In genomic region chr12:113119516-113120410, GRCm38 (mm10) we compare ENCODE assay signal across 8 mouse cellular contexts. TPM values are rescaled to one million over a fixed set of nuclear protein-coding genes. Genes with fewer than 3 reads are reported as not detected.
A peak's percentile ranks its signal among the peaks of the same experiment; 100 is the strongest.
DNase-seq lines count a peak whose midpoint lies in the region; ATAC-seq and TF ChIP-seq lines count a peak whose summit lies in the region.

No protein-coding gene starts in this region.

- no peak overlapping the region for H3K9ac ChIP-seq in ES-Bruce4 (ENCODE audit: low read depth, poor library complexity, severe bottlenecking)
- H3K9ac ChIP-seq in heart, embryonic 13.5 days: peak overlapping the region; percentile 41
- no peak overlapping the region for H3K9ac ChIP-seq in kidney, embryonic 16.5 days (replicated peaks; ENCODE audit: low read length)
- H3K9ac ChIP-seq in liver, embryonic 13.5 days: no peak overlapping the region

- no peak overlapping the region for H3K4me2 ChIP-seq in heart, embryonic 13.5 days
- no peak overlapping the region for H3K4me2 ChIP-seq in kidney, embryonic 16.5 days (replicated peaks; ENCODE audit: low read depth, low read length)
- H3K4me2 ChIP-seq in liver, embryonic 13.5 days: no peak overlapping the region

- DNase-seq in liver, embryonic 13.5 days: peak; percentile 65
- peak; percentile 80 for DNase-seq in neural tube, embryonic 10.5 days (ENCODE audit: extremely low spot score, low spot score)
- DNase-seq in thymus, postnatal 0 days (ENCODE audit: low spot score): peak; percentile 72

- 79% methylated on average over 20 of the region's 20 CpGs for WGBS in heart, embryonic 13.5 days
- 86% methylated on average over 19 of the region's 20 CpGs for WGBS in kidney, embryonic 16.5 days
- 86% methylated on average over 20 of the region's 20 CpGs for WGBS in liver, embryonic 13.5 days (ENCODE audit: insufficient replicate concordance)

- no peak for TF ChIP-seq POLR2A in ES-Bruce4 (IDR thresholded peaks at IDR 0.05; ENCODE audit: insufficient read depth, low read length)
- no peak for TF ChIP-seq POLR2A in bone marrow macrophage, adult 2 months (IDR thresholded peaks at IDR 0.05; ENCODE audit: borderline replicate concordance, low read depth, low read length)
- no peak for TF ChIP-seq POLR2A in embryonic fibroblast, embryonic 13.5 days (IDR thresholded peaks at IDR 0.05; ENCODE audit: low read depth, low read length)

- no peak overlapping the region for H3K27ac ChIP-seq in ES-Bruce4 (ENCODE audit: insufficient read depth, low read length)
- no peak overlapping the region for H3K27ac ChIP-seq in bone marrow macrophage, adult 2 months (ENCODE audit: insufficient read depth, low read depth, low read length)
- no peak overlapping the region for H3K27ac ChIP-seq in embryonic fibroblast, embryonic 13.5 days (ENCODE audit: insufficient read depth, low read length)
- H3K27ac ChIP-seq in heart, embryonic 13.5 days (replicated peaks): 0 out of 2 replicates have a peak overlapping the region, but pooled peaks have one; percentile 9
- H3K27ac ChIP-seq in kidney, embryonic 16.5 days (ENCODE audit: low read length): no peak overlapping the region
- H3K27ac ChIP-seq in liver, embryonic 13.5 days: no peak overlapping the region

- no peaks in the 10 kb centered on the region for H3K9me3 ChIP-seq in ES-Bruce4 (replicated peaks; ENCODE audit: control insufficient read depth, insufficient read depth, low read length, poor library complexity, severe bottlenecking)
- no peaks in the 10 kb centered on the region for H3K9me3 ChIP-seq in heart, embryonic 13.5 days
- no peaks in the 10 kb centered on the region for H3K9me3 ChIP-seq in kidney, embryonic 16.5 days (ENCODE audit: low read length)
- no peaks in the 10 kb centered on the region for H3K9me3 ChIP-seq in liver, embryonic 13.5 days (replicated peaks)

- no peak overlapping the region for H3K4me3 ChIP-seq in ES-Bruce4 (ENCODE audit: low read depth, low read length)
- H3K4me3 ChIP-seq in bone marrow macrophage, adult 2 months (ENCODE audit: insufficient read depth, low read length): no peak overlapping the region
- no peak overlapping the region for H3K4me3 ChIP-seq in embryonic fibroblast, embryonic 13.5 days (ENCODE audit: insufficient read depth, low read length)
- no peak overlapping the region for H3K4me3 ChIP-seq in heart, embryonic 13.5 days
- H3K4me3 ChIP-seq in kidney, embryonic 16.5 days (ENCODE audit: low read length): no peak overlapping the region
- no peak overlapping the region for H3K4me3 ChIP-seq in liver, embryonic 13.5 days (replicated peaks)

- TF ChIP-seq EP300 in ES-Bruce4 (IDR thresholded peaks at IDR 0.05; ENCODE audit: insufficient read depth, low read depth, low read length): no peak

- H3K36me3 ChIP-seq in ES-Bruce4 (ENCODE audit: control insufficient read depth, insufficient read depth, low read length, poor library complexity, severe bottlenecking): peaks cover 30% of the 10 kb centered on the region
- peaks cover 92% of the 10 kb centered on the region for H3K36me3 ChIP-seq in heart, embryonic 13.5 days
- peaks cover 79% of the 10 kb centered on the region for H3K36me3 ChIP-seq in kidney, embryonic 16.5 days (ENCODE audit: insufficient read depth, low read length)
- H3K36me3 ChIP-seq in liver, embryonic 13.5 days: peaks cover 88% of the 10 kb centered on the region

- TF ChIP-seq CTCF in ES-Bruce4 (IDR thresholded peaks at IDR 0.05; ENCODE audit: low read depth, low read length): peak; percentile 70
- TF ChIP-seq CTCF in bone marrow macrophage, adult 2 months (IDR thresholded peaks at IDR 0.05; ENCODE audit: low read depth, low read length): peak; percentile 64; the same call in 1 of the 2 replicates
- peak; percentile 66; the same call in 1 of the 2 replicates for TF ChIP-seq CTCF in embryonic fibroblast, embryonic 13.5 days (IDR thresholded peaks at IDR 0.05; ENCODE audit: borderline replicate concordance, insufficient read depth, low read length)

- ATAC-seq in heart, embryonic 13.5 days (ENCODE audit: extremely low read depth, insufficient number of reproducible peaks, low FRiP score, low TSS enrichment): no peak
- ATAC-seq in kidney, embryonic 16.5 days (ENCODE audit: low FRiP score, low TSS enrichment): peak; percentile 16; the same call in 1 of the 2 replicates
- peak; percentile 41 for ATAC-seq in liver, embryonic 13.5 days (ENCODE audit: low read depth)

- no peaks in the 10 kb centered on the region for H3K27me3 ChIP-seq in ES-Bruce4 (ENCODE audit: control insufficient read depth, insufficient read depth, low read length, poor library complexity, severe bottlenecking)
- no peaks in the 10 kb centered on the region for H3K27me3 ChIP-seq in heart, embryonic 13.5 days (replicated peaks)
- H3K27me3 ChIP-seq in kidney, embryonic 16.5 days (ENCODE audit: insufficient read depth, low read length): no peaks in the 10 kb centered on the region
- no peaks in the 10 kb centered on the region for H3K27me3 ChIP-seq in liver, embryonic 13.5 days

- H3K4me1 ChIP-seq in ES-Bruce4 (ENCODE audit: control insufficient read depth, insufficient read depth, low read length): peaks cover 2% of the 10 kb centered on the region
- H3K4me1 ChIP-seq in bone marrow macrophage, adult 2 months (ENCODE audit: control insufficient read depth, insufficient read depth, low read length): peaks cover 8% of the 10 kb centered on the region
- H3K4me1 ChIP-seq in embryonic fibroblast, embryonic 13.5 days (ENCODE audit: control insufficient read depth, insufficient read depth, low read length): no peaks in the 10 kb centered on the region
- peaks cover 20% of the 10 kb centered on the region for H3K4me1 ChIP-seq in heart, embryonic 13.5 days
- H3K4me1 ChIP-seq in kidney, embryonic 16.5 days (ENCODE audit: insufficient read depth, low read length): no peaks in the 10 kb centered on the region
- H3K4me1 ChIP-seq in liver, embryonic 13.5 days (replicated peaks): 0 out of 2 replicates have a peak, but pooled peaks cover 8% of the 10 kb centered on the region

RNA-seq across cellular contexts. Expression of gene Crip2, which starts 20.3 kb away (rescaled TPM):
- 87.1 and 96.6 TPM in 2 replicates for polyA plus RNA-seq in ES-Bruce4 (2011; ENCODE audit: insufficient read depth, insufficient read length, low read depth, missing spikeins)
- 1.1 and 2.3 TPM in 2 replicates for polyA plus RNA-seq in bone marrow macrophage, adult 2 months (2012; ENCODE audit: insufficient read depth, insufficient read length, missing spikeins)
- 52.9 and 129 TPM in 2 replicates for polyA plus RNA-seq in embryonic fibroblast, embryonic 13.5 days (2011; ENCODE audit: insufficient read length, low read depth, missing spikeins)
- 1,302 and 1,499 TPM in 2 replicates for polyA plus RNA-seq in heart, embryonic 13.5 days (2015; fragmentation: Nextera tagmentation; extraction: Ambion mirVana)
- 244 and 263 TPM in 2 replicates for polyA plus RNA-seq in kidney, embryonic 16.5 days (2015; fragmentation: Nextera tagmentation; extraction: Ambion mirVana)
- polyA plus RNA-seq in liver, embryonic 13.5 days (2015; fragmentation: Nextera tagmentation; extraction: Ambion mirVana): 47.9 and 50.4 TPM in 2 replicates
- polyA plus RNA-seq in thymus, postnatal 0 days (2015; fragmentation: Nextera tagmentation; extraction: Ambion mirVana): 113 and 122 TPM in 2 replicates

RNA-seq across cellular contexts. Expression of gene Mta1, which starts 21.7 kb away (rescaled TPM):
- polyA plus RNA-seq in ES-Bruce4 (2011; ENCODE audit: insufficient read depth, insufficient read length, low read depth, missing spikeins): 100 and 108 TPM in 2 replicates
- 38.9 and 43.0 TPM in 2 replicates for polyA plus RNA-seq in bone marrow macrophage, adult 2 months (2012; ENCODE audit: insufficient read depth, insufficient read length, missing spikeins)
- polyA plus RNA-seq in embryonic fibroblast, embryonic 13.5 days (2011; ENCODE audit: insufficient read length, low read depth, missing spikeins): 83.2 and 86.5 TPM in 2 replicates
- 11.2 and 11.9 TPM in 2 replicates for polyA plus RNA-seq in heart, embryonic 13.5 days (2015; fragmentation: Nextera tagmentation; extraction: Ambion mirVana)
- 15.4 and 15.9 TPM in 2 replicates for polyA plus RNA-seq in kidney, embryonic 16.5 days (2015; fragmentation: Nextera tagmentation; extraction: Ambion mirVana)
- 4.8 and 6.1 TPM in 2 replicates for polyA plus RNA-seq in liver, embryonic 13.5 days (2015; fragmentation: Nextera tagmentation; extraction: Ambion mirVana)
- polyA plus RNA-seq in thymus, postnatal 0 days (2015; fragmentation: Nextera tagmentation; extraction: Ambion mirVana): 11.7 and 13.6 TPM in 2 replicates

RNA-seq across cellular contexts. Expression of gene Crip1, which starts 26.4 kb away (rescaled TPM):
- polyA plus RNA-seq in ES-Bruce4 (2011; ENCODE audit: insufficient read depth, insufficient read length, low read depth, missing spikeins): 78.5 and 79.5 TPM in 2 replicates
- 582 and 589 TPM in 2 replicates for polyA plus RNA-seq in bone marrow macrophage, adult 2 months (2012; ENCODE audit: insufficient read depth, insufficient read length, missing spikeins)
- 75.5 and 79.9 TPM in 2 replicates for polyA plus RNA-seq in embryonic fibroblast, embryonic 13.5 days (2011; ENCODE audit: insufficient read length, low read depth, missing spikeins)
- 408 and 464 TPM in 2 replicates for polyA plus RNA-seq in heart, embryonic 13.5 days (2015; fragmentation: Nextera tagmentation; extraction: Ambion mirVana)
- polyA plus RNA-seq in kidney, embryonic 16.5 days (2015; fragmentation: Nextera tagmentation; extraction: Ambion mirVana): 270 and 293 TPM in 2 replicates
- polyA plus RNA-seq in liver, embryonic 13.5 days (2015; fragmentation: Nextera tagmentation; extraction: Ambion mirVana): 84.5 and 94.1 TPM in 2 replicates
- 2,725 and 3,094 TPM in 2 replicates for polyA plus RNA-seq in thymus, postnatal 0 days (2015; fragmentation: Nextera tagmentation; extraction: Ambion mirVana)

RNA-seq across cellular contexts. Expression of gene Tedc1, which starts 36.5 kb away (rescaled TPM):
- polyA plus RNA-seq in ES-Bruce4 (2011; ENCODE audit: insufficient read depth, insufficient read length, low read depth, missing spikeins): 24.5 and 38.2 TPM in 2 replicates
- 7.1 and 8.7 TPM in 2 replicates for polyA plus RNA-seq in bone marrow macrophage, adult 2 months (2012; ENCODE audit: insufficient read depth, insufficient read length, missing spikeins)
- polyA plus RNA-seq in embryonic fibroblast, embryonic 13.5 days (2011; ENCODE audit: insufficient read length, low read depth, missing spikeins): 10.1 and 12.2 TPM in 2 replicates
- polyA plus RNA-seq in heart, embryonic 13.5 days (2015; fragmentation: Nextera tagmentation; extraction: Ambion mirVana): 20.6 and 21.8 TPM in 2 replicates
- 38.2 and 45.5 TPM in 2 replicates for polyA plus RNA-seq in kidney, embryonic 16.5 days (2015; fragmentation: Nextera tagmentation; extraction: Ambion mirVana)
- 12.0 and 12.9 TPM in 2 replicates for polyA plus RNA-seq in liver, embryonic 13.5 days (2015; fragmentation: Nextera tagmentation; extraction: Ambion mirVana)
- 49.4 and 71.1 TPM in 2 replicates for polyA plus RNA-seq in thymus, postnatal 0 days (2015; fragmentation: Nextera tagmentation; extraction: Ambion mirVana)

RNA-seq across cellular contexts. Expression of gene Tex22, which starts 45.5 kb away (rescaled TPM):
- polyA plus RNA-seq in ES-Bruce4 (2011; ENCODE audit: insufficient read depth, insufficient read length, low read depth, missing spikeins): not detected in 2 replicates
- polyA plus RNA-seq in bone marrow macrophage, adult 2 months (2012; ENCODE audit: insufficient read depth, insufficient read length, missing spikeins): not detected in 2 replicates
- not detected in 2 replicates for polyA plus RNA-seq in embryonic fibroblast, embryonic 13.5 days (2011; ENCODE audit: insufficient read length, low read depth, missing spikeins)
- not detected in 2 replicates for polyA plus RNA-seq in heart, embryonic 13.5 days (2015; fragmentation: Nextera tagmentation; extraction: Ambion mirVana)
- polyA plus RNA-seq in kidney, embryonic 16.5 days (2015; fragmentation: Nextera tagmentation; extraction: Ambion mirVana): not detected in 2 replicates
- not detected in 2 replicates for polyA plus RNA-seq in liver, embryonic 13.5 days (2015; fragmentation: Nextera tagmentation; extraction: Ambion mirVana)
- polyA plus RNA-seq in thymus, postnatal 0 days (2015; fragmentation: Nextera tagmentation; extraction: Ambion mirVana): not detected in 2 replicates

Comparison
In these comparisons a context has a peak if more than half of its experiments do, and no peak if none do; other contexts are left out.
1. RNA of gene Crip2, which starts 20.3 kb away (polyA plus RNA-seq): 1,302 to 1,499 TPM in heart, embryonic 13.5 days, 244 to 263 TPM in kidney, embryonic 16.5 days, 113 to 122 TPM in thymus, postnatal 0 days, 87.1 to 96.6 TPM in ES-Bruce4, 52.9 to 129 TPM in embryonic fibroblast, embryonic 13.5 days and 47.9 to 50.4 TPM in liver, embryonic 13.5 days; 1.1 to 2.3 TPM in bone marrow macrophage, adult 2 months; every median in the first group is over 10 times any median in the second.
2. Peak in every context shown above with its lines, with median percentiles within 50 percentile points of each other: CTCF ChIP-seq and DNase-seq.